Mouse (Mus musculus): Measurements from ENCODE around the gene Pla2g12a. TPM values are rescaled to one million over a fixed set of nuclear protein-coding genes. Genes with fewer than 3 reads are reported as not detected.
A peak's percentile ranks its signal among the peaks of the same experiment; 100 is the strongest.

Gene Pla2g12a
- polyA plus RNA-seq (2017; shearing (Covaris generic)), result 1 to 10 TPM; 1.4 to 2.4 TPM

DNA sequence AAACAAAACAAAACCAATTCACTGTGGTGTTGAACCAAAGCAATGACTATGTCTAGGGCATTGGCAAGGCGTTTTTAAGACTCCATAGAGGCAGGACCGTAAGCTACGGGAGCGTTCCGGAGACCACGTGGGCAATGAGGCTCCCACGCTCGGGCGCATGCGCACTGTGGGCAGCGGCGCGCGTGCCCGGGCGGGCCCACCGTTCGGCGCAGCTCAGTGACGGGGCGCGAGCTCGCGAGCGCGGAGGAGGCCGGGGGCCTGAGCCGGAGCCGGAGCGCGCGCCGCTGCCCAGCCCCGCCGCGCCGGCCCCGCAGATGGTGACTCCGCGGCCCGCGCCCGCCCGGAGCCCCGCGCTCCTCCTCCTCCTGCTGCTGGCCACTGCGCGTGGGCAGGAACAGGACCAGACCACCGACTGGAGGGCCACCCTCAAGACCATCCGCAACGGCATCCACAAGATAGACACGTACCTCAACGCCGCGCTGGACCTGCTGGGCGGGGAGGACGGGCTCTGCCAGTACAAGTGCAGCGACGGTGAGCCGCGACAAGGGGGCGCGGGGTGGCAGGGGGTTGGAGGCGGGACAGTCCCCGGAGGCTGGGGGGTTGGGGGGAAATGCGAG, at the start of gene Pla2g12a:
Gene Pla2g12a (plus strand): TSS at position 202 of the 617 bp plus-strand sequence.
- ATAC-seq, result peak; percentile 84

DNA sequence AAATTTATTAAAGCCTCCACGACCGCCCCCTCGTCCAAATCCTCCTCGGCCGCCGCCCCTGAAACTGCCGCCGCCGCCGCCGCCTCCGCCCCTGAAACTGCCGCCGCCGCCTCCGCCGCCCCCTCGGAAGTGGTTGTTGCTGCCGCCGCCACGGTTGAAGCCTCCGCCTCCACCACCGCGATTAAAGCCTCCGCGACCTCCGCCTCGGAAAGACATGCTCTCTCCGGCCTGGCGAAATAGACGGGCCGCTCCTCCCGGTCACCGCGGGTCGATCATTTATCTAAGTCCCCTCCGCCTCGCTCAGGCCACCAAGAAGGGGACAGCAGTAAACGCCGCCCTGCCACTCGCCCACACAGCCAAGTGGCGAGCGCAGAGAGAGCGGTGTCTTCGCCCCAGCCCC, 47.8 kb upstream of the Pla2g12a start:
- ATAC-seq, result peak; percentile 31

DNA sequence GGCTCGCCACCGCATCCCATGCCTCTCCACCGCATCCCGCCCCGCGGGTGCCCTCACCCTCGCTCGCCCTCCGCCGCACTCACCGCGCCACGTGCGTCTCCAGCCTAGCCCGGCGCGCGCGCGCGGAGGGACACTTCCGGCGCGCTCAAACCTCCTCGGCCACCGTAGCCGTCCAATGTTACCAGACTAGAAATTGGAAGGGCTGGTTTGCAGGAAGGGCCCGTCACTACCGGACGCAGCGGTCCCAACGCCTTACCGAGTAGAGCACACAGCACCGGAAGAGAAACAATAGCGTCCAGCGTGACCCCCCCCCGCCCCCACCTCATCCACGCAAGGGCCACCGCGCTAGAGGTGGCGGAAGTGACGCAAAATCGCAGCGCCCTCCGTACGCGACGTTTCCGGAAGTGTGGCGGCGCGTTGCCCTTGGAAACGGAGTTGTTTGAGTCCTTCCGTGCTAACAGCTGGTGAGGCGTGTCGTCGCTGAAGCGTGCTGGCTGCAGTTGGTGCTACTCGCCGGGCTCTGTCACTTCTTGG, 47.3 kb upstream of the Pla2g12a start, which contains the start of gene Gar1:
Gene Gar1 (minus strand): TSS at position 362 of the 534 bp plus-strand sequence.
- peak; percentile 93 for ATAC-seq

DNA sequence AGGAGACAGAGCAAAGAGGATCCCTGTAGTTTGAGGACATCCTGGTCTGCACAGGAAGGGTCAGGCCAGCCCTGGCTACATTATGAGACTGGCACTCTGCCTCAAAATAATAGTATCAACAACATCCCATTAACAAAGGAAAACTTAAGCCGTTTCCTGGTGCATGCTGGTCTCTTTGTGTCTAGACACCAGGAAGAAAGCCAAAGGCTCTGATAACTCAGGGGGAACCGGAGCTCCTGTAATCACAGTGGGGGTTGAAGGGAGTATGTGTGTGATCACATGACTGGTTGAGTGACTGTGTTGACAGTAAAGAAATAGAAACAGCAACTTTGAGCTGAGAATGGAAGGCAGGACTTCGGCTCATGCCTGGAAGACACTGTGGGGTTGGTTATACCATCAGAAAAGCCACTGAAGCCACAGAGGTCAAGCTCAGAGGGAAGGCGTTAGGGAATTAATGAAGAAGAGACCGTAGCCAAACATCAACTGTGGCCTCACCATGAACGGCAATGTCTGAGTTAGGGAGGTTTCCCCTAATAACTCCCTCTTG, 42.9 kb upstream of the Pla2g12a start, which contains the start of gene Cfi:
Gene Cfi (plus strand): TSS at position 497 of the 547 bp plus-strand sequence.
- no peak for ATAC-seq

DNA sequence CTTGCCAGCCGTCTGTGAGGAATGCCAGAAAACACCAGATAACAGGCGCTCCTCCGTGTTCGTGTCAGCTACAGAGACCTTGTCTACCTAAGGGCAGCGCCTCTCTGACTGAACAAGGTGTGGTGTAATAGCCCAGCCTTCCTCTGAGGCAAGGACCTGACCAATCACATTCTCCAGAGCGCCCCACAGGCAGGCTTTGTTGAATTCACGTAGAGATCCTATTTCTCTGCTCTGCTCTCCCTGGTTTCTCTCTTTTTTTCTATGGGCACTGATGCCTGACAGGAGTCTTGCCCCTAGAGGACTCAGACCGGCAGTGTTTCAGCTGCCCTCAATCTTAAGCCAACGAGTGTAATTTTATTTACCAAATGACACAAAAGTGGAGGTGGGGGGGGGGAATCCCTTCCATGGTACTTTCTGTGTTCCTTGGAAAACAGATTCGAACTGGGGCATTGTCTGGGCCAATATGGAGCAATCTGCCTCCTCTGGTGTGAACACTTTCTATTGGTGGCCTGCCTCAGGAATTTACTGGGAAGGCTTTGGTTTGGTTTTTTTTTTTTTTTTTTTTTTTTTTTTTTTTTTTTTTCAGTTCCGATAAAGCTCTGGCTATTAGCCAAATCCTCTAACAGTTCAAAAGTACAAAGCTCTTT, 42.2 kb upstream of the Pla2g12a start:
- no peak for ATAC-seq

DNA sequence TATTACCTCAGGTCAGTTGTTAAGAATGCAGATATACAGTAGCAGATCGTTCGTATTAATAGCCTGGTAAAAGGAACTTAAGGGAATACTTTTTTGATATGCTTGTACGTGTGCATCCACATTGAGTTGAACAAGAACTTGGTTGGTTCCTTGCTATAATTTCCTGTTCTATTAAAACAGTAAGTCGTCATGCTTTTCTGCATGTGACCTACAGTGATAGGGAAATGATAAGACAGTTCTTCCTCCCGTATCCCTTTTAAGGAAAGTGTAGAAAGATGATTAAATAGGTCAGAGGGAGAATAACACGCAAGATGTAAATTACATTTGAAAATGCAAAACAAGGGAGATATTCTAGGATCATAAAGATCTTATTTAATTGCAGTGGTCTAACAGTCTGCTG, 41.4 kb upstream of the Pla2g12a start:
- no peak for ATAC-seq

DNA sequence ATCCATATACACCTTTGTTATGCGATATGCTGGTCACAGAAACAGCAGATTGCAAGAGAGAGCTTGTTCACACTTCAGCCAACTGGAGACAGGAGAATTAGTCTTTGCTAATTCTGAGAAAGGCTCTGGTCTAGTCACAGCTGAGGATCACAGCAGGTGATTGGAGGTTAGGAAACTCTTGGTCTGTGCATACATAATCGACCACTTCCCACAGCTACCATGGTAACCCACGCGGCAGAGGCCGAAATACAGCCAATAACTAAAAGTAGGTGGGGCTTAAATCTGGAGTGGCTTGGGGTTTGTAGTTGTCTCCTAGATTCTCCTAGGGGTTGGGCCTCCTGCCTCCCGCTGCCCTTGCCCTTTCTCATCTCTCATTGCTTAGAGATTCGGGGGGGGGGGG, 40.4 kb upstream of the Pla2g12a start:
- ATAC-seq, result no peak

DNA sequence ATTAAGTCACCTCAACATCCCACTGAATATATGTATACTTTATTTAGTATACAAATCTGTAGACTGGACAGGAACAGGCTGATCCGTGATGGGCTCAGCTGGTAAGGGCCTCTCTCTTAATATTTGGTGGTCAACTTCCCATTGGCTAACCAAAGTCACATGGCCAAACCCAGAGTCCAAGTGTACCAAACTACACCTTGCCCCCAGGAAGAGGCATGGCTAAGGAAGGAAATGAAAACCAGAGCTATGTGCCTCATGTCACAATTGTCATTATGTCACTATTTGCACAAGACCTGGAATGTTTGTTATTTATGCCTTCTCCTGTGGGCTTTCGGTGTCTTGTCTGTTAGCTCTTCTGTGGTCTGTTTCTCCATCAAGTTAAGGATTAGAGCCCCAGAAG, 32.5 kb upstream of the Pla2g12a start:
- ATAC-seq, result no peak

DNA sequence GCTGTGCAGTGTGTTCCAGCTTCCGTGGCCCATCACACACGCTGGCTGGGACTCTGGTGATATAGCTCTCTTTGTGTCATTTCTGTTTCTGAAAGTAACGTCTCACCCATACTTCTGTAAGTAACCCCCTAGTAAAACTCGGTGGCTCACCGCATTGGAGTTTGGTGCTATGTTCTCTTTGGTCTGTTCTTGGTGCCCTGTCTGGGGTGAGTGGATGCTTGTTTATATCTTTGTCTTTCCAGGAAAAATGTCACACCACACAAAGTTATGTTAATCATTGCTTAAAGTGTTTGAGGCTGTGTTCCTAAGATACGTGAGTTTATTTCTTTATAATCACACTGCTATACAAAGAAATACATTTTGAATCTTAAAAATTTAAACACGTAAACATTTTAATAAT, 31.6 kb upstream of the Pla2g12a start:
- ATAC-seq, result no peak

DNA sequence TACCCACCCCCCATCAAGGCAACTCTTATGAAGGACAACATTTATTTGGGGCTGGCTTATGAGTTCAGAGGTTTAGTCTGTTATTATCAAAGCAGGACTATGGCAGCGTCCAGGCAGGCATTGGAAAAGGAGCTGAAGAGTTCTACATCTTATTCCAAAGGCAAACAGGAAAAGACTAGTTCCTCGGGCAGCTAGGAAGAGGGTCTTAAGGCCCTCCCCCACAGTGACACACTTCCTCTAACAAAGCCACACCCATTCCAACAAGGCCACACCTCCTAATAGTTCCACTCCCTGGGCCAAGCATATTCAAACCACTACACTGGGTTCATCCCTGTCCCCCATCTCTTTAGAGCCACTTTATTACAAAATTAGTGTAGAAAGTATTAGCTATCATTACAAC, 15.8 kb upstream of the Pla2g12a start:
- ATAC-seq, result no peak

DNA sequence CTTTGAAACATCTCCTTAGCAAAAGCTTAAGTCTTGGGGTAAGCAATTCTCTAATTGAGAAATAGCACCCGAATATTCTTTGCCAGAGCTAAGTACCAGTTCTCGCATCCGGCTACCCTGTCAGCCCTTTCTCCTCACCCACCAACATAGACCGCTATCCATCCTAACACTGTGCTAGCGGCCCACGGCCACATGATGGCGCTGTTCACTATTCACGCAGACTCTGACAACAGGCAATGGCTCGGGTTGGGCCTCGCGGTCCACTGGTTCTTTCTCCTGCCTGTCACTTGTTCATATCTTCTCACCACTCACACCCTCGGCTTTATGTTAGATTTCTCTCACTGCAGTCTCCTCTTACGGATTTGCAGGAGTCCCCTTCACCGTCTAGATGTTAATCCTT, 14.7 kb upstream of the Pla2g12a start:
- ATAC-seq, result peak; percentile 71

DNA sequence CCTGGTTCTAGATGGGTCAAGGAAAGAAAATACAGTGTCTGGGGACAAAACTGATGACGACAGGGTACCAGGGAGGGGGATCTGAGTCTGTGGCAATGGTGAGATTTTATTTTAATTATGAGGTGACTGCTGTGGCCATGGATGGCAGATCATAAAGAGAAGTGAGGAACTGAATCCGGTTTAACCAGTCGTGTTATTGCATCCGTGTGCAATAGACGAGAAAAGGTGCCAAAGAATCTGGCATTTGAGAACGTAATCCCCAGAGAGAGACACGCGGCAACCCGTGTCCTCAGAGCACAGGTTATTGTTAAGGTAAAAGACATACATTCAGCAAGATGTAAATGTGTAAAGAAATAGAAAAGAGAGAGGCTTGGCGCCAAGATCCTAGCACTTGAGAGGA, 1.1 kb upstream of the Pla2g12a start:
- no peak for ATAC-seq

DNA sequence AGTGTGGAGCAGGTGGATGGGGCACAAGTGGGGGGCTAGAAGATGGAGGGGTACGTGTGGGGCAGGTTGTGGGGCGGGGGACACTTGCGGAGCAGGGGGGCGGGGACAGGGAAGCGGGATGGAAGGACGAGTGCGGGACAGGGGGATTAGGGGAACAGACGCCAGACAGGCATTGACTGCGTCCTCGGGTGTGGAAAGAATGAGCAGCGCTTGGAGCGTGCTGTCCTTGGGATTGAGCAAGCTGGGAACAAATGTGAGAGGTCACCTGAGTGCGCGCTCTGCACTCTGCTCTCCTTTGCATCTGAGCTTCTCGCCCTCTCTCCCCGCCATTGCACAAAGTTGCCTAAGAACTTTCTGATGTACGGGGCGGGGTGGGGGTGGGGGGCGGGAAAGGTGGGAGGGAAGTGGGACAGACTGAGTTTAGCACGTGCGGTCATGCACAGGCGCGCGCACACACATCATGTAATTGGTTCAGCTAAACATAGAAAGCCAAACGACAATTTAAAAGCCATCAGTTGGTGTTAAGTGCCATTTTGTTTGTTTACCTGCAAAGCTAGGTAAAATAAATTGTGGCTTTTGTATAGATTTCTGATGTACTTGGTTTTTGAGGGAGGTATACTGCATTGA, 838 bp downstream of the Pla2g12a start:
- ATAC-seq, result peak; percentile 18

DNA sequence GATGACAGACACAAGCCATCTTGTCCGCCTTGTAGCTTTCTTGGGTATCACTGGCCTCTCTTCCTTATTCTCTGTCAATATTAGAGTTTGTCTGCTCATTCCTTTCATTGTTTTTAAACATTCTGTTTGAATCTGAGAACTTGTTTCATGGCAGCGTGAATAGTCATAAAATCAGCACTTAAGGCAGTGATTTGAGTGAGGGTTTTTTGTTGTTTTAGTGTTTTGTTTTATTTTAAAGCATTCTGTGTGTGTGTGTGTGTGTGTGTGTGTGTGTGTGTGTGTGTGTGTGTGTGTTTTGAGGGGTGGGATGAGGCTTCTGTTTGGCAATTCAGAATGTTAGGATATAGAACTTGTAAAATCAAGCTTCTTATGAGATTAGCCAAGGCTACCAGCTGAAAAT, 1.5 kb downstream of the Pla2g12a start:
- no peak for ATAC-seq

DNA sequence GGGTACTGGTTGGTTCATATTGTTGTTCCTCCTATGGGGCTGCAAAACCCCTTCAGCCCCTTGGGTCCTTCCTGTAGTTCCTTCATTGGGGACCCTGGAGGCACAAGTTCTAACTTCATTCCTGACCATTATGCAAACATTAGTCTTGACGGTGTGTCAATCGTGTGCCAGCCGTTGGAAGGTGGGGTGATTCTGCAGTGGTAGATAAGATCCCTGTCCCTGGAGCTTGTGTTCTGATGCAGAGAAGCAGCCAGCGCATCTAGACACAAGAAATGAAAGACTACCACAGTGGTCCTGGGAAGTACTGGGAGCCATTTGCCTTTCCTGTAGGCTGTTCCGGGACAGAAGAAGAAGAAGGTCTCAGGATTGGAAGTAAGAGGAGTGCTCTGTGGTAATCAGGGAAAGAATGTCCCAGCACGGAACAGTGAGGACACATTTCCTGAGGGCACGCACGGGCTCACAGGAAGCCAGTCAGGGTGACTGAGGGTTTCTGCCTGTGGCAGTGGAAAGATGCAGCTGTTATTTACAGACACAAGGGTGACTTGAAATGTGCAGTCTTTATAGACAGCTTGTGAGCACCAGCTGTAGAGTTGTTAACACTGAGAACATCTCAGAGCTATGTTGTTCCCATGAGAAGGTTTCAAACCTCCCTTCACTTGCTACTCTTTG, 2.7 kb downstream of the Pla2g12a start:
- ATAC-seq, result no peak

DNA sequence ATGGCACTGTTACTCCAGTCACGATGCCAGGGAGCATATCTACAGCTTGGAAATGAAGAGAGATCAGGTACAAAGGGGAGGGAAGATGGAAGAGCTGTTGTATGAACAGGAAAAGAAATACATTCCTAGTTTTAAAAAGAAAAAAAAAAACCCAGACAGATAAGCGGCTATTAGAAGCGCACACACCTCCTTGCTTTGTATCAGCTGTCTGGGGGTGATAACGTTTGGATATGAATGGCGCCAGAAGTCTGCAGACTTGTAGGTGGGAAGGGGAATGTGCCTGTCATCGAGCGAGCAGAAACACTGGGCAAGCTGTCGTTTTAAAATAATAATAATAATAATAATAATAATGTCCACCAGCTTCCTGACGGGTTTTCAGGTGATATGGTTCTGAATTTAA, 7.2 kb downstream of the Pla2g12a start:
- no peak for ATAC-seq

DNA sequence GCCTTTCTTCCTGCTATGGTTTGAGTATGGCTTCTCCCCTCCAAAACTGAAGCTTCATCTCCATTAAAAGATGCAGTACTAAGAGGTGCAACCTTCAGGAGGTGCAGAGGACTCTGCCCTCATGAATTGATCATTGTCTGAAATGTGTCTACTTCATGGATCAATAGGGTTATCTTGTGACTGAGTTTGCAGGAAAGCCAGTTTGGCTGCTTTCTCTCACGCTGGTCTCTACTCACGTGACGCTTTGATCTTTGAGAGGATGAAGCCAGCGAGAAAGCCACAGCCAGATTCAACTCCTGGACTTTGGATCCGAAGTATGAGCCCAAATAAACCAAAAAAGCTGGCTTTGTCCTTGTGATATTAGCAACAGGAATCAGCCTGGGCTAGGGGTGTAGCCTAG, 8.0 kb downstream of the Pla2g12a start:
- no peak for ATAC-seq

DNA sequence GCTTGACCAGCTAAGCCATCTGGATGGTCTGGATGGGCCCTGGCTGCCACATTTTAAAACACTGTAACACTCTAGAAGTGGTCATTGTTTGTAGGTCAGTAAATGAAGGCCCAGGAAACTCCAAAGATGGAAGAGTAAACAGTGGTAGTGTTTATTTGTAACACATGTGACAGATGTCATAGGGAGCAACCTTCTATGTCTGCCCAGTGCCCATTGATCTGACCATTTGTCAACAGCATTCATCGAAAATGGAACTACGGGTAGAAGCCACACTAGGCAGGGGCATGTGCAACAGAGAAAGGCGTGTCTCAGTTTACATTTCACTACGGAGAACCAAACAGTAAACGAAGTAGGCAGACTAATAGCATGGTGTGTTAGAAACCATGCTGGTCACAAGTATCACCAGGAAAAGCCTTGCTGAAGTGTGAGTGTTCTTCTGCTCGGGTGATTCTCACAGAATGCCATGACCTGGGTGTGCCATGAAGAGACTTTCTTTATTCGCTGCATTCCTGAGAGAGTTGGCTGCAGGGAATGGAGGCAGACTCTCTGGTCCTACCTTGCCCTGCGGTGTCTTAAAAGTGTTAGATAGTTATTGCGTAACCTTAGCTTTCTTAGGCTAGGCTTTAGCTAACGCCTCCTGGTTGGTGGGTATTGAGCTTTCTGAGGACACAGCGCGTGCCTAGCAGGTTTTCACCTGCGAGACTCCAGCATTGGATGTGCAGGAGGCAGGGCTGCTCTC, 9.5 kb downstream of the Pla2g12a start:
- ATAC-seq, result no peak

DNA sequence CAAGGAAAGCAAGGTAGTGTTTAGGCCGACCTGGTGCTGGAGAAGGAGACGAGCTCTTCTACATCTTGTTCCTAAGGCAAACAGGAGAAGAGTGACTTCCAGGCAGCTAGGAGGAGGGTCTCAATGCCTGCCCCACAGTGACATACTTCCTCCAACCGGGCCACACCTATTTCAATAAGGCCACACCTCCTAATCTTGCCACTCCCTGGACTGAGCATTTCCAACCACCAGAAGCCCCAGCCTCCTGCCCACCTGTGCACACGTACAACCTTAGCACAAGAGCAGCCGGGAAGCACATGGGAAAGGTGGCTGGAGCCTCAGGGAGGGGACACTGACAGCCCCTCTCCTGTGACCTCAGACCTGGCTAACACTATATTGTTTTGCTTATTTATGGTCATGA, 13.6 kb downstream of the Pla2g12a start:
- no peak for ATAC-seq

DNA sequence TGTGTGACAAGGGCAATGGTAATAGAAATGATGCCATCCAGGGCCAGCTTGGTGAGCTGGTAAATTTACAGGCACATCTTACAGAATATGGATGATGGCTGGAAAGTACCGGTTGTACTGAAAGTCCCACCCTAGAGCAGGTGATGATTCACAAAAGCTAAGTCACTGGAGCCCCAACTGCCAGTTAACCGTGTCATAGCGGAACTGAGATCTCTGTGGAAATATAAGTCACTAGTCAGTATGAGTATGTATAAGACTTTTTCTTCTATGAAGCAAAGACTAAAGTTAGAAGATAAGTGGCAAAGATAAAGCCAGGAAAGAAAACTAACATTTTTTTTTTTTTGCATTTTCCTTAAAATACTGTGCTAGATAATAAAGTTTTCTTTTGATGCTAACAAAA, 14.7 kb downstream of the Pla2g12a start:
- no peak for ATAC-seq

DNA sequence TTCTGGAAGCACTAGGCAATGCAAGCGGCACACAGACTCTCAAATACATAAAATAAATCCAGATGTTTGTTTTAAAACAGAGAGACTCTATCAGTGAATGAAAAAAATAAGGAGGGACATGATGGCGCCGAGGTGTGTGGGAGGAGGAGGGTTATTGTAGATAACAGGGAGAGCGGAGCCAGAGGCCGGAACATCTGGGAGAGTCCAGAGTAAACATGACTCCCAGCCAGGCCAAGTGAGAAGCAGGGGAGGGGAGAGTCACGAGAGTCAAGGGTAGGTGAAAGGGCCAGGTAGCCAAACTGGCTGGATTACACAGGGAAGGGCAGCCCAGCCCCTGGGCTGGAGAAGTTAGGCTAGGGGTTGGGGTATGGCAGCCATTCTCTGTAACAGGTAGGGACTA, 18.2 kb downstream of the Pla2g12a start:
- ATAC-seq, result no peak

DNA sequence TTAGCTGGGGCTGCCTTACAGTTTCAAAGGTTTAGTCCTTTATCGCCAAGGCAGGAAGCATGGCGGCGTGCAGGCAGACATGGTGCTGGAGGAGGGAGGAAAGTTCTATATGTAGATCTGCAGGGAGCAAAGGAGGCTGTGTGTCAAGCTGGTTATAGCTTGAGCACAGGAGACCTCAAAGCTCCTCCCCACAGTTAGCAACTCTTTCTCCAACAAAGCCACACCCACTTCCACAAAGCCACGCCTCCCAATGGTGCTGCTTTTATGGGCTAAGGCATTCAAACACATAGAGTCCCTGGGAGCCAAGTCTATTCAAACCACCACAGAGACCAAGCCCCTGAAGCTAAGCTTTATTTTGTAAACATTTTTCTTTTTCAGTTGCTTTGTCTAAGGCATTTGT, 20.5 kb downstream of the Pla2g12a start:
- ATAC-seq, result no peak
